Mouse (Mus musculus) liver, postnatal 0 days (tissue): ENCODE measurements at regions not wholly inside any gene's neighbourhood (a gene's known extent, or its start where the extent isn't known, plus 50 kb on each side); places are given as distances from the start of the nearest gene placed in this dataset.

ENCODE experiments used
- CTCF ChIP-seq: sonication (generic); IDR thresholded peaks from 2 replicates; pipeline ENCODE4 v1.5.1; 2016; ENCODE audit warnings: antibody characterized with exemption, low read depth
- EP300 ChIP-seq: IDR thresholded peaks from 2 replicates; pipeline ENCODE4 v1.6.1; 2016; ENCODE audit warnings: antibody characterized with exemption, low read depth, mild to moderate bottlenecking

GRCm38 (mm10) chr14:60485889-60486274 is 112.8 kb downstream of the Amer2 start:
- TF ChIP-seq CTCF (peak; percentile 49), EP300 (no peak)
